Mouse (Mus musculus) kidney, adult 9 months (tissue): Measurements from ENCODE around the gene Ptprb.

Experiments used
- DNase-seq: peaks from one replicate; pipeline ENCODE4 v3.0.0; 2022

Gene Ptprb

GRCm38 (mm10) chr10:116275280-116275679, at the start of gene Ptprb:
Ptprb (plus strand) TSS chr10:116275523.
- no peak for DNase-seq

- DNase-seq, result no peak
Measured at GRCm38 (mm10) chr10:116235299-116235698, 40.0 kb upstream of the Ptprb start.

GRCm38 (mm10) chr10:116242200-116242599, 33.1 kb upstream of the Ptprb start:
- DNase-seq, result no peak

- no peak for DNase-seq
Measured at GRCm38 (mm10) chr10:116243373-116243772, 31.9 kb upstream of the Ptprb start.

GRCm38 (mm10) chr10:116245632-116246031, 29.7 kb upstream of the Ptprb start:
- no peak for DNase-seq

GRCm38 (mm10) chr10:116252668-116253067, 22.7 kb upstream of the Ptprb start:
- no peak for DNase-seq

GRCm38 (mm10) chr10:116253972-116254371, 21.4 kb upstream of the Ptprb start:
- no peak for DNase-seq

GRCm38 (mm10) chr10:116259298-116259697, 16.0 kb upstream of the Ptprb start:
- DNase-seq, result no peak

GRCm38 (mm10) chr10:116260658-116261433, 14.5 kb upstream of the Ptprb start:
- DNase-seq, result peak; percentile 65

- DNase-seq, result no peak
Measured at GRCm38 (mm10) chr10:116261559-116261958, 13.8 kb upstream of the Ptprb start.

- DNase-seq, result no peak
Measured at GRCm38 (mm10) chr10:116264521-116264920, 10.8 kb upstream of the Ptprb start.

- peak; percentile 79 for DNase-seq
Measured at GRCm38 (mm10) chr10:116266561-116267433, 8.5 kb upstream of the Ptprb start.

GRCm38 (mm10) chr10:116267434-116267822, 7.9 kb upstream of the Ptprb start:
- DNase-seq, result peak; percentile 95

- DNase-seq, result no peak
Measured at GRCm38 (mm10) chr10:116268343-116268742, 7.0 kb upstream of the Ptprb start.

- DNase-seq, result peak; percentile 57
Measured at GRCm38 (mm10) chr10:116270646-116271469, 4.5 kb upstream of the Ptprb start.

GRCm38 (mm10) chr10:116271470-116271915, 3.8 kb upstream of the Ptprb start:
- DNase-seq, result no peak

GRCm38 (mm10) chr10:116272156-116272555, 3.2 kb upstream of the Ptprb start:
- DNase-seq, result no peak

- DNase-seq, result no peak
Measured at GRCm38 (mm10) chr10:116286697-116287344, 11.5 kb downstream of the Ptprb start.

- peak; percentile 67 for DNase-seq
Measured at GRCm38 (mm10) chr10:116288130-116288529, 12.8 kb downstream of the Ptprb start.

- no peak for DNase-seq
Measured at GRCm38 (mm10) chr10:116290483-116290882, 15.2 kb downstream of the Ptprb start.

GRCm38 (mm10) chr10:116291153-116291755, 15.9 kb downstream of the Ptprb start:
- no peak for DNase-seq

- DNase-seq, result no peak
Measured at GRCm38 (mm10) chr10:116296439-116296838, 21.1 kb downstream of the Ptprb start.
